Mouse (Mus musculus): ENCODE results near the gene Ccnjl. TPM values are rescaled to one million over a fixed set of nuclear protein-coding genes. Genes with fewer than 3 reads are reported as not detected.

The Ccnjl gene
- under 1 TPM in 1 of 2 experiments, not detected in 1; 0.21 TPM for total RNA-seq (2021)
- long read RNA-seq, experiment 1: 0 reads
- long read RNA-seq, experiment 2: 0 reads

- DNase-seq: peak; percentile 58
Measured at GRCm38 (mm10) chr11:43528683-43529499, at the start of gene Ccnjl. TSS of gene Ccnjl (plus strand) at chr11:43528784.

GRCm38 (mm10) chr11:43479376-43479775, 49.2 kb upstream of the Ccnjl start:
- no peak for DNase-seq

DNA sequence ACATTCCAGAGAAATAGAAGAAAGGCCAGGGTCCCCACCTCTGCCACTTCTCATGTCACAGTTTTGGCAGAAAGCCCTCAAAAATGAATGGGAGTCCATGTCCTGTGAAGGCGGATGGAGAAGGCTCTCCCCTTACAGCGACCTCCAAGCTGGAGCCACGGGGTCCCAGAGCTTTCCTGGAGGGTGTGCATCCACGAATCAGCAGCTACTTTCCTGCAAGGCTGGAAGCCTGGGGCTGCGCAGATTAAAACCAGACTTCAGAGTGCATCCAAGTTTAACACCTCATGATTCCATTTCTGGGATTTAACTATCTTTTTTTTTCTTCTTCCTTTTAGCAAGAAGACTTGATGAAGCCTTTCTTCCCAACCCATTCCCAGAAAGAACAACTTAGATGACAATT, 48.0 kb upstream of the Ccnjl start:
- DNase-seq: no peak

GRCm38 (mm10) chr11:43481672-43482522, 46.7 kb upstream of the Ccnjl start:
- peak; percentile 56 for DNase-seq

GRCm38 (mm10) chr11:43483122-43483792, 45.3 kb upstream of the Ccnjl start:
- peak; percentile 64 for DNase-seq

DNA sequence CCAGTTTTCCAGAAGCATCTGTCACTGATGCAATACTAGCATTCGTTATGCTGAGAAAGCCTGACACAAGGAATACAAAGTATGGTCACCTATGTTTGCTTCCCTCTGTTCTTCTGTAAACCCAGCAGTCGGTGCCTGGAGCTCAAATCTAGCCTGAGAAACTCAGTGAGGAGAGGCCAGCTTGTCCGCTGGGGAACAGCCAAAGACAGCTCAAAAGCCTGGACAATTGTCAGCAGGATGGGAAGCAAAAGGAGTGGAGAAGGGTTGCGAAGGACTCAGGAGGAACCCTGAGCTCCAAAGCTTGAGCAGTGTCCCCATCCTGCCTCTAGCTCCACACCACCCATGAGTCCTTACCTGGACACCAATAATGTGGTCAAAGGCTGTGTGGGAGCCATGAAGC, 44.5 kb upstream of the Ccnjl start:
- no peak for DNase-seq

GRCm38 (mm10) chr11:43484652-43485051, 43.9 kb upstream of the Ccnjl start:
- no peak for DNase-seq

DNA sequence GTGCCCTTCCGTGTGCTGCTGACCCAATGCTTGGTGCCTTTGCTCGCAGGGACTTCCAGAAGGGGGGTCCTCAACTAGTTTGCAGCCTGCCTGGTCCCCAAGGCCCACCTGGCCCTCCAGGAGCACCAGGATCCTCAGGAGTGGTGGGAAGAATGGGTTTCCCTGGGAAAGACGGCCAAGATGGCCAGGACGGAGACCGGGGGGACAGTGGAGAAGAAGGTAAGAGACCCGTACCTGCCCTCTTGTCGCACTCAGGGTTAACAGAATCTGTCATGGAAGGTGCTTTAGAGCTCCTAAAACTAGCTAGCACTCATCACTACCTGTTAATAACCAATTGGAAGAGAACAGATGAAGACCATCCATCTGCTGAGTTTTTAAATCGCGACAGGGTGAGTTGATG, 42.7 kb upstream of the Ccnjl start:
- no peak for DNase-seq

- DNase-seq: peak; percentile 31
Measured at GRCm38 (mm10) chr11:43492663-43493062, 35.9 kb upstream of the Ccnjl start.

- peak; percentile 28 for DNase-seq
Measured at GRCm38 (mm10) chr11:43493815-43494409, 34.7 kb upstream of the Ccnjl start.

- DNase-seq: no peak
Measured at GRCm38 (mm10) chr11:43495037-43495436, 33.5 kb upstream of the Ccnjl start.

DNA sequence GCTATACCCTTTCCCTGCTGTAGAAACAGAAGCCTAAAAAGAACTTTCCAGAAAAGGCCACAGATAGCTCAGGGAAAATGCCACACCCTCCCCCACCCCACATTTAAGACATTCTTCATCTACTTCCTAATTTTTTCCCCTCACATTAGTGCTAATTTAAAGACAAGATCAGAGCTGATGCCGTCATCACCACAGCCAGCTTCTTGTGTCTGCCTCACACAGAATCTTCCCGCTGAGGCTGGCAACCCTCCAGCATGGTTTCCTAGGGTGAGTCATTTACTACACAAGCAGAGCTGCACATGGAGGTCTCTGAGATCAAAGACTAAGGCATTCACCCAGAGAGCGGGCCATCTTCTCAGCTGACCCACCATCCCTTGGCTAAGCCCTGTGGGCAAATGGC, 33.1 kb upstream of the Ccnjl start:
- no peak for DNase-seq

DNA sequence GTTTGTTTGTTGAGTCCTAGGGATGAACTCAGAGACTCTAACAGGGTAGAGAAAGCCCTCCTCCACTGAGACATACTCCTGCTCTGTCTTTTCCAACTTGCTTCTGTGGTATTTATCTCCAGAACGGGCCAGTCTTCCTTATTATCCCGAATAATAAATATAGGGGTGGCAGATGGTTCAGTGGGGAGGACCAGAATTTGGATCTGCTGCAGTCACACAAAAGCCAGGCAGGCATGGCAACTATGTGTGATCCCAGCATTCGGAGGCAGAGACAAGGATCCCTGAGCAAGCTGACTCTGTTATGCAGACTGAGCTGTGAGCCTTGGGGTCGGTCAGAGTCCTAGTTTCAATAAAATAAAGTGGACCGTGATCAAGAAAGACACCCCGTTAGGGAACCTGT, 27.3 kb upstream of the Ccnjl start:
- no peak for DNase-seq

DNA sequence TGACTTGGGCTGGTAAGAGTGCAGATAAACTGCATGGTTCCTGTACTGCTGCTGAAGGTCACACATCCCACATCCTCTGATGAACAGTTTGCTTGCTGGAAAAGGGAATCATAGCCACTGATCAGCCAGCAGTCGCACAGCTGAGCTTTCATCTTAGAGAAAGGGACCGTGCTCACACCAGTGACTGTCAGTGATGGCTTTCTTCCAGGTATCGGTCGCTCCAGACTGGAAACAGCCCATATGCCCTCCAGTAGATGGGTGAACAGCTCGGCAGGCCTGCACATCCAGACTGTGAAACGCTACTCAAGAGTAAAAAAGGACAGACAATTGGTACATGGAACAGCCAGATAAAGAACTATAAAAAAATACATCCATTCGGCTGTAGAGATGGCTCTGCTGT, 23.4 kb upstream of the Ccnjl start:
- DNase-seq: no peak

- DNase-seq: no peak
Measured at GRCm38 (mm10) chr11:43507976-43508375, 20.6 kb upstream of the Ccnjl start.

- DNase-seq: no peak
Measured at GRCm38 (mm10) chr11:43509878-43510277, 18.7 kb upstream of the Ccnjl start.

DNA sequence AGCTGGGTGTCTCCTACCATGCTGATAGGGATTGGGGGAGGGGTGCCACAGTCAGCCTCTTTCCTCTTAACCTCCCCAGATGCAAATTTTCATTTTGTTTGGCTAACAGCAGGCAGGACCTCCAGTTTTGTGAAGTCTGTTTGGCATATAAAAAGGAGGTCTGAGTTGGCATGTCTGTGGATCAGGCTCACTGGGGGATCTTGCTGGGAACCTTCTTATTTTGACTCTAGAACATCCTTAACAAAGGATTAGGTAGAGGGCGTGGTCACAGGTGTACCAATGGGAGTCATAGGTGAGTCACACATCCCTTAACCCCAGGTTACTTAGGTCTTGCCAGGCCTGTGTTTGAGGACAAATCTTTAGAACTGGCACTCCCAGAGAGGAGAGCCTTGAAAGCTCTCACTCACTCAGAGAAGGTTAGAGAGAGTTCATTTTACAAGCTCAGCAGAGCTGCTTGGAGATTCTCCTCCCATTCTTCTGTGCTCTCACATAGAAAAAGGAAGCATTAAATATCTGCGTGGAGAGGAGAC, 15.9 kb upstream of the Ccnjl start:
- DNase-seq: no peak

DNA sequence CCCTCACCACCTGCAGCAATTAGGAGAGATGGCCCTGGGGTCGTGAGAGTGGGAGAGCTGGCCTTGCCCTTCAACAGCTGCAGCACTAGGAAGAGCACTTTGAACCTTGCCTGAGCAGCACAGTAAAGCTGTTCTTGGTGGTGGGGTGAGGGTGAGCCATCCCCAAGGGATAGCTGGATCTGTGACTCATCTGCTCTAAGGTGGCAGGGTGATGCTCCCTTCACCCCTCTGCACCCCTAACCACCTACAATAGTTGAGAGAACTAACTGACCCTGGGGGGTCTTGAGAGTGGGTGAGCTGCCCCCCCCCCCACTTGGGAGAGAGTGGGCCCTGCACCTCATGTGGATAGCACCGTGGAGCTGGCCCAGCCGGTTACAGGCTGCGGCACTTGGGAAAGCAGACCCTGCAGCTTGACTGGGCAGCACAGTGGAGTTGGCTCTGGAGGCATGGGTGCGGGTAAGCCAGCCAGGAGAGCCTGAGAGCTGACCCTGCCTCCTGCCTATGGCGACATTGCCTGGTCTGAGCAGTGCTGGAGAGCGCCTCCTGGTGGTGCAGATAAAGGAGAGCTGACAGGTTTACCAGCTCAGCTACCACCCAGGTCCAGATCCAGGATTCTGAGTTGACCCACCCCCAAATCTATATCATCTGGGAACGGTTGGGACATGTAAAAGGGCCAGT, 12.1 kb upstream of the Ccnjl start:
- no peak for DNase-seq

- DNase-seq: no peak
Measured at GRCm38 (mm10) chr11:43517641-43518040, 10.9 kb upstream of the Ccnjl start.

GRCm38 (mm10) chr11:43518086-43518485, 10.5 kb upstream of the Ccnjl start:
- no peak for DNase-seq

DNA sequence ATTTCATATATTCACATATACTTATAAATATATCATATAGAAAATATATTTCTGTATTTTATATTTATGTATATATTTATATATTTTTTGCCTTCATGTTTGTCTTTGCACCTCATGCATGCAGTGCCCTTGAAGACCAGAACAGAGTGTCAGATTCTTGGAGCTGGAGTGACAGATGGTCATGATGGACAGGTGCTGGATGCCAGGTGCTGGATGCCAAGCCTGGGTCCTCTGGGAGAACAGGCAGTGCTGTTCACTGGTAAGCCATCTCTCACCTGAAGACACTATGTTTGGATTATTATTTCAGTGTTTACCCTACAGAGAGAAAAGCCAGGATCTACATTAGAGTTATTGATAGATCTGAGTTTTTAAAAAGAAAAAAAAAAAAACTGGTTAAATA, 9.8 kb upstream of the Ccnjl start:
- DNase-seq: no peak
